Mouse (Mus musculus) urinary bladder, postnatal 14 days (tissue): ENCODE measurements at regions not wholly inside any gene's neighbourhood (a gene's known extent, or its start where the extent isn't known, plus 50 kb on each side); places are given as distances from the start of the nearest gene placed in this dataset.

Source experiments
- DNase-seq: peaks from one replicate; pipeline ENCODE4 v3.0.0; 2021; ENCODE audit warnings: low spot score

GRCm38 (mm10) chr4:33693441-33693840 is 231.0 kb upstream of the Cnr1 start:
- no peak for DNase-seq

GRCm38 (mm10) chr4:33696969-33697368 is 227.4 kb upstream of the Cnr1 start:
- no peak for DNase-seq

GRCm38 (mm10) chr4:33702028-33702666 is 222.2 kb upstream of the Cnr1 start:
- no peak for DNase-seq

GRCm38 (mm10) chr4:33705722-33706121 is 218.7 kb upstream of the Cnr1 start:
- DNase-seq = no peak

- DNase-seq = no peak
Observed at GRCm38 (mm10) chr4:33706785-33707184, 217.6 kb upstream of the Cnr1 start.

- DNase-seq = no peak
Observed at GRCm38 (mm10) chr4:33716475-33717117, 207.8 kb upstream of the Cnr1 start.

- no peak for DNase-seq
Observed at GRCm38 (mm10) chr4:33720972-33721371, 203.4 kb upstream of the Cnr1 start.

GRCm38 (mm10) chr4:33721971-33722370 is 202.4 kb upstream of the Cnr1 start:
- no peak for DNase-seq

- DNase-seq = no peak
Observed at GRCm38 (mm10) chr4:33731837-33732236, 192.6 kb upstream of the Cnr1 start.

- no peak for DNase-seq
Observed at GRCm38 (mm10) chr4:33734923-33735322, 189.5 kb upstream of the Cnr1 start.

GRCm38 (mm10) chr4:33735442-33735966 is 188.9 kb upstream of the Cnr1 start:
- no peak for DNase-seq

GRCm38 (mm10) chr4:33736061-33736701 is 188.2 kb upstream of the Cnr1 start:
- peak; percentile 28 for DNase-seq

GRCm38 (mm10) chr4:33737337-33737736 is 187.1 kb upstream of the Cnr1 start:
- DNase-seq = no peak

- no peak for DNase-seq
Observed at GRCm38 (mm10) chr4:33737859-33738417, 186.5 kb upstream of the Cnr1 start.

- DNase-seq = no peak
Observed at GRCm38 (mm10) chr4:33739211-33739904, 185.0 kb upstream of the Cnr1 start.

GRCm38 (mm10) chr4:33740982-33741381 is 183.4 kb upstream of the Cnr1 start:
- DNase-seq = no peak

GRCm38 (mm10) chr4:33745180-33745579 is 179.2 kb upstream of the Cnr1 start:
- no peak for DNase-seq

GRCm38 (mm10) chr4:33747316-33747895 is 177.0 kb upstream of the Cnr1 start:
- no peak for DNase-seq

GRCm38 (mm10) chr4:33767721-33768120 is 156.7 kb upstream of the Cnr1 start:
- DNase-seq = no peak

GRCm38 (mm10) chr4:33786027-33786426 is 138.4 kb upstream of the Cnr1 start:
- no peak for DNase-seq

GRCm38 (mm10) chr4:33786958-33787357 is 137.4 kb upstream of the Cnr1 start:
- no peak for DNase-seq

GRCm38 (mm10) chr4:33793398-33793797 is 131.0 kb upstream of the Cnr1 start:
- no peak for DNase-seq
